Mouse (Mus musculus) adrenal gland, postnatal 14 days (tissue): ENCODE measurements around the gene Meis1. TPM values are rescaled to one million over a fixed set of nuclear protein-coding genes. Genes with fewer than 3 reads are reported as not detected.

Experiments
- DNase-seq: peaks from one replicate; pipeline ENCODE4 v3.0.0; 2021; ENCODE audit warnings: mixed read lengths
- total RNA-seq: library from RNA; stranded (reverse); gene quantifications from 2 replicates; pipeline ENCODE4 v1.2.3, GENCODE M21; 2021

Meis1 gene
- total RNA-seq, 1 experiment from 2014 or later: 57.5 TPM

GRCm38 (mm10) chr11:19014441-19015161 is 4.2 kb downstream of the Meis1 start:
- DNase-seq: peak; percentile 52

- DNase-seq: no peak
Observed at GRCm38 (mm10) chr11:19014113-19014440, 4.7 kb downstream of the Meis1 start.

DNA sequence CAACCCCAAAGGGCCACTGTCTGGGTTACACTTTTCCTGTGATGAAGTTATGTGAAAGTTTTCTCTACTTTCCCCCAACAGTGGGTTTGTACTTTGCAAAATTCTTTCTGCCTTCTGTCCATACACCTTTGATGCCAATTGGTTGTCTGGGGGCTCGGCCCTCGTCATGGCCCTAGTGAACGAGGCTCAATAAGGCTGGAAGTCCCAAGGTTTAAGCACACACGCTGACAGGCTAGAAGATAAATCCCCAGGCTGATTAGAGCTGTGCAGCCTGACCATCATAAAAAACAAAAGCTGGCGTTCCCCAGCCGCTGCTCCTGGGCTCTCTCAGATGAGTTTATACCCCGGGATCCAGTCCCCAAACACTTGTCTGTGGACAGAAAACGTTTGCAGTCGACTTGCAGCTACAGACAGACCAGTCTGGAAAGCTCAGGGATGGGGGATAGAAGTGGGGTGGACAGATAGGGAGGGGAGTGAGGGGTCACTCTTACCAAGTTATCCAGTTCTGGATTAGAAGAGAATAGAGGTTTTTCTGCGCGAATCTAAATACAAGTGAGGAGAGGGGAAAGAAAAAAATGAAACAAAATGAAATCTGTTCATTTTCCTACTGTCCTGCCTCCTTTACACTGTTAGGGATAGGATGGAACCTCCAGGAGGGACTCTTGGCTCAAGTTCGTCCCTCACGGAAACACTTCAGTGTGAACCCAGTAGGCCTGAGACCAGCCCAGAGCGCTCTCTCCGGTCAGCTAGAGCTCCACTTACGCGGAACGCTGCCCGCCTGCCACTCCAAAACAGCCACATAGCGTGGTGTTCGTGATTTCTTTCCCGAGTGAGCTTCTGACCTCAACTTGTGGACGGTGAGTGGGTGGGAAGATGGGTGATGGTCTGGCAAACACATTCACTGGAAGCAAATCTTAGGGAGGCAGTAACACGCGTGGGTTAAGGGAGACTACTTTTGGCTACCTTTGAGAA is 5.4 kb downstream of the Meis1 start:
- peak; percentile 70 for DNase-seq

DNA sequence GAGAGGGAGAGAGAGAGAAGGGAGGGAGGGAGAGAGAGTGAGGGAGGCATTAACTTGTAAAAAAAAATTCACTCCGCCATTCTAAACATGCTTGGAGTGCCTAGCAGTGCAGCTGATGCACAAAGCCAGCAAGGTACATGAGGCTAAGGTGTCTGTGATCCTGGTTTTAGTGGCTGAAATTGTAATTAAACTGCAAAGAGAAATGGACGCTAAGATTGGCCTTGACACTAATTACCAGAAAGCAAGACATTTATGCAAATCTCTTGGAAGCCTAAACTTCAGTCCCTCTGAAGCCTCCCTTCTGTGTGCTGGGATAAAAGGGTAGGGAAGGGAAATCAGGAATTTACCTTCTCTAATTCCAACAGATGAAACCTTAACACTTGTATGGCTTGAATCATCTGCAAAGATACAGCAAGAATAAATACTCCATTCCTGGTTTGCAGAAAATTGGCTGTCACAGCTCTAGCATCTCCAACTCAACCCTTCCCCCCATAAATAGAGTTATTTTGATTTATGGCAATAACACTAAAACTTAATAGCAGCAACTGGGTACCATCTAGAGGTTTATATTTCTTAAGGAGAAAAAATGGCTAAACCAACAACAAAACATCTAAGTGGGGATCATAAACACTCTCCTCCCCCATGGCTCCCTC is 6.2 kb downstream of the Meis1 start:
- DNase-seq: no peak

DNA sequence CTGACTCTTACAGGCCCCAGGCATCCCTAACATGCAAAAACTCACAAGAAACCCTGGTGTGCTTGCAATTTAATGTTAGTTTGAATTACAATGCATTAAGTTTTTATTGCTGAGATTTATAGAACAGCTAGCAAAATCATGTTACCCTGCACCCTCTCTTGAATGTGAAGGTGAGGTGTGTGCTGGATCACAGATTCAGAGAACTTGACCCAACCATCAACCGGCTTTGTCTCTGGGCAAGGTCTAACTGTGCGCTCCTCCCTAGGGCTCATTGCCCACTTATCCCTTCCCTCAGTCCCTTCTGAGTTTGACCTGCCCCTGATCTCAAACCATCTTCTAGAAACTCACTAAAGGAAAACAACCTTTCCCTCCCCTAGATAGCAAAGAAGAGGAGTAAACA is 6.8 kb downstream of the Meis1 start:
- peak; percentile 38 for DNase-seq

- DNase-seq: no peak
Observed at GRCm38 (mm10) chr11:19011108-19011805, 7.5 kb downstream of the Meis1 start.

GRCm38 (mm10) chr11:19010396-19010811 is 8.4 kb downstream of the Meis1 start:
- DNase-seq: peak; percentile 75

DNA sequence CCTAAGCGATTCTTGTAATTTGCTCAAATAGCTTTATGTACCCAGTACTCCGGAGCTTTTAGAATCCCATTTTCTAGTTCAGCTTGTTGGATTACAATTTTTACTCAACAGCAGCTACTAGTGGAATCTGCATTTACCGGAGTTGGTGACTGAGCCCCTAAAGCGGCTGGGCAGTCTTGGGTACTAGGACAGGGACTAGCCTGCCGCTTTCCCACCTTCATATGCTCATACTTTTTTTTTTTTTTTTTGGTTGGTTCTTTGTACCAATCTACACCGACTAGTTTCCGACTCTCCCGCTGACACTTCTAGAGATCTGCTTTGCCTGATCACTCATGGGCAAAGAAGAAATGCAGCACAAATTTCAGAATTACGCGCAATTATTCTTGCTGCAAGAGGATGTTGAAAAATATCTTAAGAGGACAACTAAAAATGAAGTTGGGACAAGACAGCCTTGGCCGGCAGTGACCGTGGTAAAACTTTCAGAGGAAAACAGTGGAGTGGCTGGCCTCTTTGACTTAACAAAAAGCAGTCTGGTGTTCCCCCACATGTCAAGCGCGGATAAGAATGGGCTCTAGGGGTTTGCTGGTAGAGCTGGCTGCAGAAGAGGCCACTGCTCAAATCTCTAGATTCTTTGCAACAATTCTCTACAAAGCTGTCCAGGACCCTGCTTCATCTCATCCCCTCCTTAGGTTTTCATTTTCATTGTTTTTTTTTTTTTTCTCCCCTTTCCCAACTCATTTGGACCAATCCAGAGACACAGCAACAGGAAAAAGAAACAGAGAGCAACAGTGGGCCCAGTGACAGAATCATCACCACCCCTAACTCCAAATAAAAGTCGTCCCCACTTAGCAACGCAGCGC is 9.0 kb downstream of the Meis1 start:
- DNase-seq: peak; percentile 41

DNA sequence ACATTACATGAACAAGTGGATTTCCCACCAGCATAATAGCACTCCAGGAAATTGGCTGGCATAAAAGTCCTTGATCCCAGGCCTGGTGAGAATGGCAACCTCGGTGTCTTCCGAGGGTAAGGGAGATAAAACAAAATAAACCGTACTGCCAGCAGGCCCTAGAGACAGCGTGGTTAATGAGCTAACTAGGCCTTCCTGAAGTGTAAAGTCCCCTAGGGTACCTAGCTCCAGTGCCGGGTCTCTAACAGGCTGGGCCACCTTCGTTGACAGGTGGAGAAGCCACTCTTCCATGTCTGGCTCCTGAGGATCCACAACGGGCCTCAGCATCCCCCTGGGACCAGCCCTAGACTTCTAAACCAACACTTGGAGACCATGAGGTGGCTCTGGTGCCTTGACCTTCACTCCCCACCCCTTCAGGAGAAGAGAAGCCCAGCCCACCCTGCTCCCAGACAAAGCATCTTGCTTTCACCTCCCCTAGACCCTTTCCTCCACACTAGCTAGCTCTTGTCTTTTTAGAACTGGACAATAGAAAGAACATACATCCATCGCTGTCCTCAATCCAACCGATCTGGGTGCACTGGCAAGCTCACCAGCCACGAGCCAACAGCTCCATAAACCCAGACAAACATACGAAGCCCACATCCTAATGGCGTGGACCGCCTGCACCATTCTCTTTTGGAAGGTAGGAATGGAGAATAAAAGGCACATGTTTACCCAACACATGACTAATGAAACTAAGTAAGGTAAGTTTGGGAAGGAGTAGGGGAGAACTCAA is 10.0 kb downstream of the Meis1 start:
- peak; percentile 16 for DNase-seq

- peak; percentile 73 for DNase-seq
Observed at GRCm38 (mm10) chr11:19007541-19008424, 11.0 kb downstream of the Meis1 start.

GRCm38 (mm10) chr11:19007068-19007467 is 11.7 kb downstream of the Meis1 start:
- DNase-seq: no peak

- DNase-seq: no peak
Observed at GRCm38 (mm10) chr11:19005913-19006693, 12.7 kb downstream of the Meis1 start.

DNA sequence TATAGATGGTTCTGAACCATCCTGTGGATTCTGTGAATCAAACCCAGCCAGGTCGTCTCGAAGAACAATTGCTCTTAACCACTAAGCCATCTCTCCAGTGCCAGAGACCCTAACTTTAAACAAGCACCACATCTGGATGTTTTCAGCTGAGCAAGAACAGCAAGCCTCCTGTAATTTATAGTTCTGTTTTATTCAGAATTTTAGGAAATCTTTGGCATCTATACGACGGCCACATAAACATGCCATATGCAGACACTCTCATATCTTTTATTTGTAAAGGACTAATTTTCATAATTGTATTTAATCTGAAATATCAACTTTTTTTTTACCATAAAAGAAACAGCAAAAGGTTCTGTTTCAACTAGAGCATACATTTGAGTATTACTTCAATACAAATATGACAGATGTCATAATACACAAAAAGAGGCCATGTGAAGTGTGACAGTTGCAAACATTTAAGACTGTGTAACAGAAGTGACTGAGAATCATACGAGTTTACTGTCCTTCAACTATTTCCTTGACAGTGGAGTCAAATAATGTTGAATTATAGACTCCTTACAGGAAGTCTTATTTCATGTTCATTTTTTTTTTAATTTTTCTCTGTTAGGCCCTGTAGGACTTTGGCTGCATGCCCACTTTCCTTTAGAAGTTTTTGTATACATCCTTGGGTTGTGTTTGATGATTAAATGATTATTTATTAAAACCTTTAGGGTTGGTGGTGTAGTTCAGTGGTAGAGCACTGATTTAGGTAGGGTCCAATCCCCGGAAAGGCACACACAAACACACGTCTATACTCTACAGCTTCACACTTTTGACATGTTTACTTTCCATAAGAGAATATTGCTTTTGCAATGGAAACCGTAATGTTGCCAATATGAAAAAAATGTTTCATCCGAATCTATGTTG is 13.5 kb downstream of the Meis1 start:
- DNase-seq: no peak

DNA sequence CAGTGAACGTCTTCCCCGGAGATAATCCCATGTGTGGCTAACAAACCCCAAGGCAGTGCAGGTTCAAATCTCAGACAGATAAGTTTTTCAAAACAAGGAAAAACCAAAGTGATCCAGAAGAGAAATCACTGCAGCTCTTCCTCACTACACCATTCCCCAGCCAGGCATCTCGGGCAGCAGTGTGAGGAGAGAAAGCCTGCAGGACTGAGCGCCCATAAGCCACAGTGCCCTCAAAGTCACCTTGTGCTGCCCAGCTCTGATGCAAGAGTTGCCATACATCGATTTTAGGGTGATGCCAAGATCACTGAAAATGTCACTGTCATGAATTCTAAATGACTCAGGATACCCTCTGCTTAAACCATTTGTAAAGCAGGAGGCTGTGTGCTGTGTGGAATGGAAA is 15.7 kb downstream of the Meis1 start:
- DNase-seq: no peak

DNA sequence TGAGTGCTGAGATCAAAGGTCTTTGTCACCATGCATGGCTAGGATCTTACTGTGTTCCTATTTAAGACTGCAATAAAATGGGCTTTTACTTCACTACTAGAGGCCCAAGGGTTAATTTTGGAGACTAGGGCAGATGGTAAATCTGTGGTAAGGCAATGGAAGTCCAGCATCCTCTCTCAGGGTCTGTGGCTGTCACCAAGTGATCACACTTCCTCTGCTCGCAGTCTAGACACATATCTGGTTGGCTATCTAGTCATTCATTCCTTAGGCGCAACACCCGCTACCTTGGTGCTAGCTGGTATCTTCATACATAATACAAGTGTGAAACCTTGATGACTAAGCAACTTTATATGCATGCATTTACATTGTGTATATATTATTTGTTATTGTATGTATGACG is 22.0 kb downstream of the Meis1 start:
- no peak for DNase-seq

- peak; percentile 26 for DNase-seq
Observed at GRCm38 (mm10) chr11:18996289-18996688, 22.5 kb downstream of the Meis1 start.

DNA sequence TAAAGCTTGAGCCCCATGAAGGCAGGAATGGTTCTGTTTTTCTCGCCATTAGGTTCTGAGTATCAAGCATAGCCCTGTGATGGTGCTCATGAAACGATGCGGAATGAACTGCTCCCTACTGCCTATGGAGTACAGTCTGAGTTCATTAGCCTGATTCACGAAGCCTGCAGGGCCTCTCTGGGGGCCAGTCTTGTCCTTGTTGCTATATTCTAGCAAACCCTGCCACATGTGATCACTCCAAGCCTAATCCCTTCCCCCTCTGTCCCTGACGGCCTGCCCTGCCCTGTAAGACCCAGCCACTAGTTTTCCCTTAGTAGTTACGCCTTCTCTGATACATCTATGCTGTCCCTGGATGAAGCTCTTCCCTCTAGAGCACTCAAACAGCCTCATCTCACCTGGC is 26.0 kb downstream of the Meis1 start:
- no peak for DNase-seq
